Mouse (Mus musculus) forebrain, embryonic 12.5 days (tissue): ENCODE measurements around the gene Map7d3. TPM values are rescaled to one million over a fixed set of nuclear protein-coding genes. Genes with fewer than 3 reads are reported as not detected.
A peak's percentile ranks its signal among the peaks of the same experiment; 100 is the strongest.

Experiments
- ATAC-seq: fragments of 200-750 bp; cut with Nextera tagmentation; 2 replicates; pipeline ENCODE4 v1.8.0; 2017; ENCODE audit warnings: moderate TSS enrichment; ENCODE audit not compliant: low FRiP score
- H3K27ac ChIP-seq: fragments of 300-500 bp; sonication (generic); 2 replicates; pipeline ENCODE4 v1.5.1; 2016; ENCODE audit warnings: mild to moderate bottlenecking
- H3K27me3 ChIP-seq: fragments of 300-500 bp; sonication (generic); 2 replicates; pipeline ENCODE4 v1.6.1; 2016; ENCODE audit warnings: mild to moderate bottlenecking
- H3K36me3 ChIP-seq: fragments of 300-500 bp; sonication (generic); replicated peaks from 2 replicates; pipeline ENCODE4 v1.6.1; 2016; ENCODE audit warnings: mild to moderate bottlenecking
- H3K4me1 ChIP-seq: fragments of 300-500 bp; sonication (generic); 2 replicates; pipeline ENCODE4 v1.6.1; 2016
- H3K4me2 ChIP-seq: fragments of 300-500 bp; sonication (generic); 2 replicates; pipeline ENCODE4 v1.6.1; 2016; ENCODE audit warnings: mild to moderate bottlenecking, moderate library complexity
- H3K4me3 ChIP-seq: fragments of 300-500 bp; sonication (generic); replicated peaks from 2 replicates; pipeline ENCODE4 v1.5.1; 2016; ENCODE audit warnings: mild to moderate bottlenecking
- H3K9ac ChIP-seq: fragments of 300-500 bp; sonication (generic); 2 replicates; pipeline ENCODE4 v1.6.1; 2016; ENCODE audit warnings: mild to moderate bottlenecking
- H3K9me3 ChIP-seq: fragments of 300-500 bp; sonication (generic); 2 replicates; pipeline ENCODE4 v1.6.1; 2016
- WGBS: fragments of 180-500 bp; shearing (Covaris S2); methylation state at CpG from one replicate; pipeline ENCODE4 v1.1.7; 2016; 5-methylcytosine and 5-hydroxymethylcytosine counted together
- polyA plus RNA-seq: library from polyadenylated mRNA; unstranded; fragments of >200 nt; fragmentation: Nextera tagmentation; extraction: Ambion mirVana; gene quantifications from 2 replicates; pipeline ENCODE4 v1.2.1, GENCODE M21; 2016

Gene Map7d3
- 1.7 and 1.9 TPM in 2 replicates for polyA plus RNA-seq

- peak; percentile 55; the same call in 1 of the 2 replicates for ATAC-seq
- H3K4me2 ChIP-seq: peak within 1 kb of the TSS; percentile 64
- 20% methylated on average over 35 of the region's 35 CpGs for WGBS
- H3K27me3 ChIP-seq: no peaks in the 10 kb centered on the region
- H3K4me3 ChIP-seq: peak within 1 kb of the TSS; percentile 42
- H3K36me3 ChIP-seq: no peaks in the 10 kb centered on the region
- H3K4me1 ChIP-seq: no peaks in the 10 kb centered on the region
- peak within 1 kb of the TSS; percentile 40; the same call in 1 of the 2 replicates for H3K9ac ChIP-seq
- H3K9me3 ChIP-seq: no peaks in the 10 kb centered on the region
- no peak within 1 kb of the TSS for H3K27ac ChIP-seq
These were observed at the start of gene Map7d3 for GRCm38 (mm10) chrX:56821765-56822603. Gene Map7d3 (minus strand): TSS chrX:56822326.

GRCm38 (mm10) chrX:56869863-56870262 is 47.7 kb upstream of the Map7d3 start, which contains the start of gene Adgrg4:
Gene Adgrg4 (plus strand): TSS chrX:56870163.
- no peak within 1 kb of the TSS for H3K27ac ChIP-seq
- no peaks in the 10 kb centered on the region for H3K27me3 ChIP-seq
- no peaks in the 10 kb centered on the region for H3K36me3 ChIP-seq
- no peak within 1 kb of the TSS for H3K9ac ChIP-seq
- H3K4me1 ChIP-seq: no peaks in the 10 kb centered on the region
- no peak within 1 kb of the TSS for H3K4me2 ChIP-seq
- no peaks in the 10 kb centered on the region for H3K9me3 ChIP-seq
- no peak for ATAC-seq
- no peak within 1 kb of the TSS for H3K4me3 ChIP-seq
- WGBS: 83% methylated on average over 2 of the region's 2 CpGs

GRCm38 (mm10) chrX:56841255-56841654 is 19.1 kb upstream of the Map7d3 start:
- H3K27me3 ChIP-seq: no peaks in the 10 kb centered on the region
- no peak overlapping the region for H3K4me2 ChIP-seq
- no peaks in the 10 kb centered on the region for H3K36me3 ChIP-seq
- no peak overlapping the region for H3K4me3 ChIP-seq
- no peaks in the 10 kb centered on the region for H3K4me1 ChIP-seq
- ATAC-seq: no peak
- H3K27ac ChIP-seq: no peak overlapping the region
- no peak overlapping the region for H3K9ac ChIP-seq
- WGBS: 78% methylated on average over 5 of the region's 5 CpGs
- H3K9me3 ChIP-seq: no peaks in the 10 kb centered on the region

GRCm38 (mm10) chrX:56839369-56839768 is 17.2 kb upstream of the Map7d3 start:
- Histone ChIP-seq H3K27me3 (no peaks in the 10 kb centered on the region), H3K4me3 (no peak overlapping the region), H3K36me3 (no peaks in the 10 kb centered on the region), H3K9ac (no peak overlapping the region), H3K4me1 (no peaks in the 10 kb centered on the region), H3K4me2 (no peak overlapping the region), H3K9me3 (no peaks in the 10 kb centered on the region), H3K27ac (no peak overlapping the region)
- no peak for ATAC-seq

GRCm38 (mm10) chrX:56835842-56836241 is 13.7 kb upstream of the Map7d3 start:
- 86% methylated on average over 6 of the region's 6 CpGs for WGBS
- Histone ChIP-seq H3K4me1 (no peaks in the 10 kb centered on the region), H3K9ac (no peak overlapping the region), H3K36me3 (no peaks in the 10 kb centered on the region), H3K9me3 (no peaks in the 10 kb centered on the region), H3K4me2 (no peak overlapping the region), H3K27me3 (no peaks in the 10 kb centered on the region), H3K4me3 (no peak overlapping the region), H3K27ac (no peak overlapping the region)
- no peak for ATAC-seq

- ATAC-seq: no peak
- no peak overlapping the region for H3K27ac ChIP-seq
- no peak overlapping the region for H3K4me2 ChIP-seq
- H3K27me3 ChIP-seq: no peaks in the 10 kb centered on the region
- no peak overlapping the region for H3K9ac ChIP-seq
- WGBS: 81% methylated on average over 6 of the region's 6 CpGs
- H3K4me1 ChIP-seq: no peaks in the 10 kb centered on the region
- H3K4me3 ChIP-seq: no peak overlapping the region
- H3K9me3 ChIP-seq: no peaks in the 10 kb centered on the region
- no peaks in the 10 kb centered on the region for H3K36me3 ChIP-seq
These were observed 5.4 kb upstream of the Map7d3 start for GRCm38 (mm10) chrX:56827492-56827891.

- WGBS: 58% methylated on average over 15 of the region's 15 CpGs
- Histone ChIP-seq H3K4me2 (no peak overlapping the region), H3K27me3 (no peaks in the 10 kb centered on the region), H3K27ac (no peak overlapping the region), H3K36me3 (peaks cover 11% of the 10 kb centered on the region; the same call in 1 of the 2 replicates), H3K9ac (no peak overlapping the region), H3K9me3 (no peaks in the 10 kb centered on the region), H3K4me3 (no peak overlapping the region), H3K4me1 (0 out of 2 replicates have a peak, but pooled peaks cover 2% of the 10 kb centered on the region)
- ATAC-seq: 0 out of 2 replicates have a peak, but pooled peaks have one; percentile 49
These were observed 30.9 kb downstream of the Map7d3 start for GRCm38 (mm10) chrX:56791268-56791667.

GRCm38 (mm10) chrX:56790591-56790990 is 31.5 kb downstream of the Map7d3 start:
- Histone ChIP-seq H3K27me3 (no peaks in the 10 kb centered on the region), H3K27ac (no peak overlapping the region), H3K9me3 (no peaks in the 10 kb centered on the region), H3K4me2 (no peak overlapping the region), H3K9ac (no peak overlapping the region), H3K4me3 (no peak overlapping the region), H3K36me3 (peaks cover 11% of the 10 kb centered on the region; the same call in 1 of the 2 replicates), H3K4me1 (0 out of 2 replicates have a peak, but pooled peaks cover 8% of the 10 kb centered on the region)
- WGBS: 85% methylated on average over 4 of the region's 4 CpGs
- no peak for ATAC-seq

GRCm38 (mm10) chrX:56787486-56787885 is 34.6 kb downstream of the Map7d3 start:
- H3K27ac ChIP-seq: no peak overlapping the region
- H3K4me3 ChIP-seq: no peak overlapping the region
- no peak overlapping the region for H3K4me2 ChIP-seq
- 86% methylated on average over 3 of the region's 3 CpGs for WGBS
- H3K9me3 ChIP-seq: no peaks in the 10 kb centered on the region
- H3K27me3 ChIP-seq: no peaks in the 10 kb centered on the region
- no peak overlapping the region for H3K9ac ChIP-seq
- no peak for ATAC-seq
- H3K4me1 ChIP-seq: 0 out of 2 replicates have a peak, but pooled peaks cover 8% of the 10 kb centered on the region
- peaks cover 8% of the 10 kb centered on the region; the same call in 1 of the 2 replicates for H3K36me3 ChIP-seq

GRCm38 (mm10) chrX:56786281-56787061 is 35.7 kb downstream of the Map7d3 start:
- peak; percentile 44; the same call in 1 of the 2 replicates for ATAC-seq
- H3K9ac ChIP-seq: no peak overlapping the region
- WGBS: 49% methylated on average over 6 of the region's 6 CpGs
- H3K4me3 ChIP-seq: no peak overlapping the region
- H3K4me1 ChIP-seq: 0 out of 2 replicates have a peak, but pooled peaks cover 8% of the 10 kb centered on the region
- no peaks in the 10 kb centered on the region for H3K27me3 ChIP-seq
- peaks cover 8% of the 10 kb centered on the region; the same call in 1 of the 2 replicates for H3K36me3 ChIP-seq
- H3K9me3 ChIP-seq: no peaks in the 10 kb centered on the region
- no peak overlapping the region for H3K4me2 ChIP-seq
- no peak overlapping the region for H3K27ac ChIP-seq

- H3K36me3 ChIP-seq: no peaks in the 10 kb centered on the region
- WGBS: 91% methylated on average over 4 of the region's 4 CpGs
- no peak overlapping the region for H3K9ac ChIP-seq
- H3K4me3 ChIP-seq: no peak overlapping the region
- no peaks in the 10 kb centered on the region for H3K4me1 ChIP-seq
- H3K4me2 ChIP-seq: no peak overlapping the region
- H3K27me3 ChIP-seq: no peaks in the 10 kb centered on the region
- H3K9me3 ChIP-seq: no peaks in the 10 kb centered on the region
- ATAC-seq: no peak
- H3K27ac ChIP-seq: no peak overlapping the region
These were observed 48.8 kb downstream of the Map7d3 start for GRCm38 (mm10) chrX:56773329-56773728.

GRCm38 (mm10) chrX:56771751-56772150 is 50.4 kb downstream of the Map7d3 start:
- 81% methylated on average over 1 of the region's 1 CpGs for WGBS
- Histone ChIP-seq H3K4me3 (no peak overlapping the region), H3K4me1 (no peaks in the 10 kb centered on the region), H3K36me3 (no peaks in the 10 kb centered on the region), H3K4me2 (no peak overlapping the region), H3K27ac (no peak overlapping the region), H3K27me3 (no peaks in the 10 kb centered on the region), H3K9me3 (no peaks in the 10 kb centered on the region), H3K9ac (no peak overlapping the region)
- ATAC-seq: no peak
